Mouse (Mus musculus) midbrain, embryonic 14.5 days (tissue): Measurements from ENCODE around the gene Slc25a34. TPM values are rescaled to one million over a fixed set of nuclear protein-coding genes. Genes with fewer than 3 reads are reported as not detected.

ENCODE experiments used
- ATAC-seq: fragments of 200-750 bp; cut with Nextera tagmentation; 2 replicates; pipeline ENCODE4 v1.8.0; 2017; ENCODE audit warnings: moderate number of reproducible peaks, moderate library complexity; ENCODE audit not compliant: low FRiP score, low TSS enrichment
- DNase-seq: peaks from one replicate; pipeline ENCODE4 v3.0.0-alpha.2; 2015
- H3K27ac ChIP-seq: fragments of 300-500 bp; sonication (generic); replicated peaks from 2 replicates; pipeline ENCODE4 v1.5.1; 2014; ENCODE audit warnings: mild to moderate bottlenecking, low read depth, low read length, moderate library complexity
- H3K27me3 ChIP-seq: fragments of 300-500 bp; sonication (generic); 2 replicates; pipeline ENCODE4 v1.6.1; 2014; ENCODE audit warnings: low read length, control low read depth, mixed read lengths; ENCODE audit not compliant: control insufficient read depth, insufficient read depth
- H3K36me3 ChIP-seq: fragments of 300-500 bp; sonication (generic); 2 replicates; pipeline ENCODE4 v1.6.1; 2014; ENCODE audit warnings: low read length, control low read depth; ENCODE audit not compliant: control insufficient read depth, insufficient read depth
- H3K4me1 ChIP-seq: fragments of 300-500 bp; sonication (generic); 2 replicates; pipeline ENCODE4 v1.6.1; 2014; ENCODE audit warnings: mild to moderate bottlenecking, antibody characterized with exemption, low read length, control low read depth; ENCODE audit not compliant: control insufficient read depth, insufficient read depth
- H3K4me2 ChIP-seq: fragments of 300-500 bp; sonication (generic); 2 replicates; pipeline ENCODE4 v1.6.1; 2014; ENCODE audit warnings: mild to moderate bottlenecking, low read length, moderate library complexity
- H3K4me3 ChIP-seq: fragments of 300-500 bp; sonication (generic); replicated peaks from 2 replicates; pipeline ENCODE4 v1.5.1; 2014; ENCODE audit warnings: low read depth, low read length
- H3K9ac ChIP-seq: fragments of 300-500 bp; sonication (generic); replicated peaks from 2 replicates; pipeline ENCODE4 v1.6.1; 2014; ENCODE audit warnings: mild to moderate bottlenecking, low read length, moderate library complexity
- H3K9me3 ChIP-seq: fragments of 300-500 bp; sonication (generic); 2 replicates; pipeline ENCODE4 v1.6.1; 2016; ENCODE audit warnings: low read length, control low read depth, mixed read lengths; ENCODE audit not compliant: control insufficient read depth
- WGBS: fragments of 180-500 bp; shearing (Covaris S2); extraction: QIAGEN DNeasy Blood & Tissue Kit; methylation state at CpG from one replicate; pipeline ENCODE4 v1.1.7; 2014; 5-methylcytosine and 5-hydroxymethylcytosine counted together
- polyA plus RNA-seq: library from polyadenylated mRNA; unstranded; fragments of >200 nt; fragmentation: Nextera tagmentation; extraction: Ambion mirVana; gene quantifications from 2 replicates; pipeline ENCODE4 v1.2.1, GENCODE M21; 2014

The Slc25a34 gene
- polyA plus RNA-seq, 1 experiment from 2014 or later: 0.11 TPM

- H3K9ac ChIP-seq: no peak overlapping the region
- DNase-seq (no peak), ATAC-seq (no peak)
- H3K4me1 ChIP-seq: peaks cover 19% of the 10 kb centered on the region
- no peak overlapping the region for H3K27ac ChIP-seq
- H3K36me3 ChIP-seq: no peaks in the 10 kb centered on the region
- no peaks in the 10 kb centered on the region for H3K27me3 ChIP-seq
- 84% methylated on average over 9 of the region's 9 CpGs for WGBS
- no peak overlapping the region for H3K4me2 ChIP-seq
- H3K4me3 ChIP-seq: no peak overlapping the region
- H3K9me3 ChIP-seq: no peaks in the 10 kb centered on the region
These were observed 27.9 kb downstream of the Slc25a34 start for GRCm38 (mm10) chr4:141595605-141596268.

DNA sequence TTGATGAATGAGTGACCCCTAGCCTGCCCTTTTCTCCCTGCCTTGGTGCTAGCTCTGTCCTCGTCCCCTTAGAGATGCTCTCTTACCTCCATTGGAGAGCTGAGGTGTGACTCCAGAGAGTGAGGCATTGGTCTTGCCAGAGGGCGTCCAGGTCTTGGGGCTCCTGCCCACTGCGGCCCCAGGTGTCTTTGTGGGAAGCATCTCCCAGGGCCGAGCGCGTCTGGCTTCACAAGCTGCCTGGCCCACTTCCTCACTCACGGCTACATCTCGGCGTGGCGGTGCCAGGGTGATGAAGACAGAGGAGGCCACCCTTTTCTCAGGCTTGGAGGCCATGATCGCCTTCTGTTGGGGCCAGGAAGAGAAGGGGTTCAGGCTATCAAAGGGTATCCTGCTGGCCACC is 28.5 kb downstream of the Slc25a34 start:
- DNase-seq (no peak), ATAC-seq (no peak)
- no peaks in the 10 kb centered on the region for H3K27me3 ChIP-seq
- no peak overlapping the region for H3K4me3 ChIP-seq
- H3K36me3 ChIP-seq: no peaks in the 10 kb centered on the region
- H3K27ac ChIP-seq: no peak overlapping the region
- 92% methylated on average over 11 of the region's 11 CpGs for whole genome bisulfite sequencing
- no peak overlapping the region for H3K9ac ChIP-seq
- no peaks in the 10 kb centered on the region for H3K9me3 ChIP-seq
- peaks cover 16% of the 10 kb centered on the region for H3K4me1 ChIP-seq
- H3K4me2 ChIP-seq: no peak overlapping the region

DNA sequence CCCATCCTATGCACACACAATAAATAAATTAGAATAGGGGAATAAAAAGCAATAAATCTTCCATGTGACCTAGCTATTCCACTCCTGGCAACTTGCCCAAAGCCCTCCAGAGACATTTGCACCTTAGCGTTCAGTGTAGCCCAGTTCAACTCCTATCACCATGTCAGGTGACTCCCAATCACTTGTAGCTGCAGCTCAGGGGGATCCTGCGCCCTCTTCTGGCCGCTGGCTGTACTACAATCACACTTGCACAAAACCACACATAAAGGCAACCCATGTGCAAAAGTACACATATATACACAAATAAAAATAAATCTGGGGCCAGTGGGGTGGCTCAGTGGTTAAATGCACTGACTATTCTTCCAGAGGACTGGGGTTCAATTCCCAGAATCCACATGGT is 32.1 kb downstream of the Slc25a34 start:
- Histone ChIP-seq H3K4me1 (no peaks in the 10 kb centered on the region), H3K4me3 (no peak overlapping the region), H3K27ac (no peak overlapping the region), H3K27me3 (no peaks in the 10 kb centered on the region), H3K9me3 (no peaks in the 10 kb centered on the region), H3K36me3 (peaks cover 3% of the 10 kb centered on the region; the same call in 1 of the 2 replicates), H3K9ac (no peak overlapping the region), H3K4me2 (no peak overlapping the region)
- WGBS: 23% methylated on average over 3 of the region's 3 CpGs
- peak; percentile 28 for DNase-seq
- ATAC-seq: no peak

DNA sequence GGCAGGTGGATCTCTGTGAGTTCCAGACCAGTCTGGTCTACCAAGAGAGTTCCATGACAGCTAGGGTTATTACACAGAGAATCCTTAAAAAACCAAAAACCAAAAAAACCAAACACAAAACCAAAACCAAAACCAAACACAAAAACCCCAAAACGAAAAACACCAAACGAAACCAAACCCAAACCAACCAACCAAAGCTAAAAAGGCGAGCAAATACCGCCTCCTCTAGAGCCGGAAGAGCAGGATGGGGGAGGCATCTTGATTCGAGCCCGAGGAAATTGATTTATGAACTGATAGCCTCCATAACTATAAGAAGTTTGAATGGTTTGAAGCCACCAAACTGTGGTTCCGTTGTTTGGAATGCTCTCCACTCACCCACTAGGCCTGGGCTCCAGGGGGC is 39.7 kb downstream of the Slc25a34 start:
- no peak for ATAC-seq
- no peaks in the 10 kb centered on the region for H3K9me3 ChIP-seq
- no peak for DNase-seq
- H3K9ac ChIP-seq: no peak overlapping the region
- H3K4me3 ChIP-seq: no peak overlapping the region
- no peaks in the 10 kb centered on the region for H3K4me1 ChIP-seq
- H3K4me2 ChIP-seq: no peak overlapping the region
- WGBS: 93% methylated on average over 8 of the region's 8 CpGs
- H3K27me3 ChIP-seq: no peaks in the 10 kb centered on the region
- H3K27ac ChIP-seq: no peak overlapping the region
- peaks cover 12% of the 10 kb centered on the region for H3K36me3 ChIP-seq

DNA sequence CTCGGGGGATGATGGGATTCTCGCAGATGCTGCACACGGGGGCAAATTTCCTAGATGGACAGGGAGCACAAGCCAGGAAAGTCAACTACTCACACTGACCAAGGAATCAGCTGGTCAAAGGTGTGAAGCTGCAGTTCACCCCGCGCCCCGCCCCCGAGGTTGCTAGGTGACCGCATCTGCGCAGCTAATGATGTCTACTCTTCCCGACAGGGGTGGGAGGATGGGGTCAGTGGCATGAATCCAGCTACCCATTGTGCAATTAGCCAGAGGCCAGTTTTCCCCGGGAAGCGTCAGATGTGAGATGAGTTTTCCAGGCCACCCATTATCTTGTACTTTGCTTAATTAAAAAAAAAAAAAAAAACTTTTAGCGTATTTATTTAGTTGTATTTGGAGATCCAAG is 42.6 kb downstream of the Slc25a34 start:
- Histone ChIP-seq H3K9me3 (no peaks in the 10 kb centered on the region), H3K4me3 (no peak overlapping the region), H3K9ac (no peak overlapping the region), H3K4me2 (no peak overlapping the region), H3K36me3 (peaks cover 18% of the 10 kb centered on the region), H3K4me1 (no peaks in the 10 kb centered on the region), H3K27ac (no peak overlapping the region), H3K27me3 (no peaks in the 10 kb centered on the region)
- 78% methylated on average over 13 of the region's 13 CpGs for WGBS
- no peak for DNase-seq
- ATAC-seq: no peak

GRCm38 (mm10) chr4:141578833-141579232 is 44.8 kb downstream of the Slc25a34 start:
- Histone ChIP-seq H3K36me3 (peaks cover 14% of the 10 kb centered on the region), H3K27me3 (no peaks in the 10 kb centered on the region), H3K4me3 (no peak overlapping the region), H3K4me1 (no peaks in the 10 kb centered on the region), H3K4me2 (no peak overlapping the region), H3K9ac (no peak overlapping the region), H3K27ac (no peak overlapping the region), H3K9me3 (no peaks in the 10 kb centered on the region)
- no peak for ATAC-seq
- WGBS: 84% methylated on average over 3 of the region's 3 CpGs
- no peak for DNase-seq

DNA sequence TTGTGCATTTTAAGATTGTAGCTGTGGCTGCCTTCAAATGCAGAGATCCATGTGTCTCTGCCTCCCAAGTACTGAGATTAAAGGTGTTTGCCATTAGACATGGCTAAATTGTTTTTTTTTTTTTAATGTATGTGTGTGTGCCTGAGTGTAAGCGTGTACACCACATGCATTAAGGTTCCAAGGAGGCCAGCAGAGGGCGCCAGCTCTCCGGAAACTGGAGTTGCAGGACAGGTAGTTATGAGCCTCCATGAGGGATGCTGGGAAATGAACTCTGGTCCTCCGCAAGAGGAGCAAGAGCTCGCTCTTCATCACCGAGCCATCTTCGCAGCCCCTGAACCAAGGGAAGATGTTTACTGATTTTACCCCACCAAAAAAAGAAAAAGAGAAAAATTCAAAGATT is 46.7 kb downstream of the Slc25a34 start:
- no peak for DNase-seq
- Histone ChIP-seq H3K4me3 (no peak overlapping the region), H3K27ac (no peak overlapping the region), H3K4me2 (no peak overlapping the region), H3K4me1 (no peaks in the 10 kb centered on the region), H3K9ac (no peak overlapping the region), H3K9me3 (no peaks in the 10 kb centered on the region), H3K27me3 (no peaks in the 10 kb centered on the region), H3K36me3 (peaks cover 10% of the 10 kb centered on the region; the same call in 1 of the 2 replicates)
- ATAC-seq: no peak
- 95% methylated on average over 7 of the region's 7 CpGs for WGBS

DNA sequence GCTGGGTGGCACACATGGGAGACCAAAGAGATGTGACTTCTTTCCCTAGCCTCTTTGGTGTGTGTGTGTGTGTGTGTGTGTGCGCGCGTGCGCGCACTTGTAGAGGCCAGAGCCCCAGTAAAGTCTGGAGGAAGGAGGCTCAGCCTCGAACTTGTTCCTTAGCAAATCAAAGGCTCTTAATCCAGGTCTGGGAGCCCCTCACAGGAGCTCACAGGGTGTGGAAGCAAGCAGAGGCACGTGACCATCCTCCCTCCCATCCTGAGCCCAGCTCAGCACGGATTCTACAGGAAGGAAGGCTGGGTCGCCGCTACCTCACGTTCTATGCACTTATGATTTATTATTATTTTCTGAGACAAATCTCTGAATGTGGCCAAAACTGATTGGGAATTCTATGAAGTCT is 47.2 kb downstream of the Slc25a34 start:
- H3K4me1 ChIP-seq: no peaks in the 10 kb centered on the region
- ATAC-seq: no peak
- H3K9ac ChIP-seq: no peak overlapping the region
- H3K27me3 ChIP-seq: no peaks in the 10 kb centered on the region
- no peak for DNase-seq
- H3K36me3 ChIP-seq: peaks cover 10% of the 10 kb centered on the region; the same call in 1 of the 2 replicates
- no peaks in the 10 kb centered on the region for H3K9me3 ChIP-seq
- H3K27ac ChIP-seq: no peak overlapping the region
- no peak overlapping the region for H3K4me2 ChIP-seq
- H3K4me3 ChIP-seq: no peak overlapping the region
- 84% methylated on average over 11 of the region's 11 CpGs for WGBS
